Mouse (Mus musculus) brain, embryonic 14.5 days (tissue): ENCODE measurements at regions not wholly inside any gene's neighbourhood (a gene's known extent, or its start where the extent isn't known, plus 50 kb on each side); places are given as distances from the start of the nearest gene placed in this dataset.

Source experiments
- CTCF ChIP-seq: fragments of 200-500 bp; IDR thresholded peaks from 2 replicates; pipeline ENCODE4 v1.5.1; 2012; ENCODE audit warnings: inconsistent platforms, mild to moderate bottlenecking, moderate library complexity, borderline replicate concordance; ENCODE audit not compliant: insufficient read depth, insufficient read length; ENCODE audit errors: extremely low read depth
- POLR2A ChIP-seq: fragments of 200-500 bp; IDR thresholded peaks from 2 replicates; pipeline ENCODE4 v1.6.1; 2012; ENCODE audit warnings: mild to moderate bottlenecking, inconsistent platforms, borderline replicate concordance; ENCODE audit not compliant: poor library complexity, insufficient read depth, insufficient read length, severe bottlenecking; ENCODE audit errors: extremely low read depth

DNA sequence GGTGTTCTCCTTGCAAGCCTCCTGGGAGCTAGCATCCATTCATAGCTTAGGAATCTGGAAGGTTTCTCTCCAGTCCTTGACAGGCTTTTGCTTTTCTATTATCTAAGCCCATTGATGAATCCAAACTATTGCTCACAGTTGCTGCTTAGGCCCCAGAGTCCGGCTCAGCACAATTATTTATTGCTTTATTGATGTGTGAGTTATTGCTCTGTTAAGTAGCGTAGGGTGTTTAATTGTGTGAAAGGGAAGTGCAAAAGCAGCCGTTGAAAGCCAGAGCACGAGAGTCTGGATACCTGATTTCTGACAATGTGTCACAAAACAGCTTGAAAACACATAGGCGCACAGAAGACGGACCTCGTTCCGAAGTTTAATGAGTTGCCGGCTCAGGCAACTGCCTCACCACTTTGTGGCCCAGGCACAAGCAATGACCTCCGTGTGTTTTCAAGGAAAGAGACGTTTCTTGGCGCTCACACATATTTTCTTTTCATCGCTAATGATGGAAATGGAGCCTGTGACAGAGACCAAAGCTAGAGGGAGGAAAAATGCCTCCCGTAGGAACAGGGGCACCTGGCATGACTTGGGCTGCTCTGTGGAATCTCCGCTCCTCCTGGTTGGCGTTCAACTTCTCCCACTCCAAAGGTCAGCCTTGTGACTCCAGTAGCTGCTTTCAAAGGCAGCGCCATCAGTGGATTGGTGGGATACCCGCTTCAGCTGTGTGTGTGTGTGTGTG, 66.6 kb upstream of the Arid5b start:
- TF ChIP-seq CTCF: no peak
- no peak for TF ChIP-seq POLR2A
